Mouse (Mus musculus) CH12.LX (cell line): Measurements from ENCODE around the gene Vps37c.

Experiments
- BHLHE40 ChIP-seq: IDR thresholded peaks from 2 replicates; pipeline ENCODE4 v1.6.1; 2011; ENCODE audit warnings: mild to moderate bottlenecking, low read depth, low read length, improper control_type of control experiment
- E2F4 ChIP-seq: IDR thresholded peaks from 2 replicates; pipeline ENCODE4 v1.6.1; 2011; ENCODE audit warnings: low read depth, low read length, improper control_type of control experiment; ENCODE audit not compliant: insufficient replicate concordance
- POLR2A ChIP-seq: IDR thresholded peaks from 2 replicates; pipeline ENCODE4 v1.6.1; 2011; ENCODE audit warnings: low read depth, mild to moderate bottlenecking, improper control_type of control experiment, low read length

GRCm38 (mm10) chr19:10671319-10671718 lies 17.2 kb upstream of the Vps37c start:
- TF ChIP-seq BHLHE40 (no peak), E2F4 (no peak), POLR2A (no peak)
